Mouse (Mus musculus) brown adipose tissue, adult 24 weeks (tissue): ENCODE results near the gene Myl6. TPM values are rescaled to one million over a fixed set of nuclear protein-coding genes. Genes with fewer than 3 reads are reported as not detected.
"Not testable (repeated sequence)": the region's sequence is repeated elsewhere in the genome, so short reads cannot be mapped to it uniquely, and the experiment has no call there.

Source experiments
- H3K27ac ChIP-seq: fragments of 200-500 bp; replicated peaks from 2 replicates; pipeline ENCODE4 v1.5.1; 2012; ENCODE audit warnings: low read depth, mild to moderate bottlenecking, low read length
- H3K4me1 ChIP-seq: fragments of 200-500 bp; 2 replicates; pipeline ENCODE4 v1.6.1; 2012; ENCODE audit warnings: low read length, mixed read lengths; ENCODE audit not compliant: control insufficient read depth, insufficient read depth, insufficient read length
- H3K4me3 ChIP-seq: fragments of 200-500 bp; 2 replicates; pipeline ENCODE4 v1.5.1; 2012; ENCODE audit warnings: low read depth, mild to moderate bottlenecking, low read length, moderate library complexity; ENCODE audit not compliant: insufficient read depth
- polyA plus RNA-seq: library from polyadenylated mRNA; stranded (reverse); fragments of >200 nt; gene quantifications from 2 replicates; pipeline ENCODE4 v1.2.4, GENCODE M21; 2012; ENCODE audit not compliant: missing spikeins, insufficient read depth, insufficient read length

Myl6 gene
- polyA plus RNA-seq, 1 experiment, result 1,414 TPM

GRCm38 (mm10) chr10:128518833-128519232, 24.9 kb upstream of the Myl6 start:
- H3K4me3 ChIP-seq, result no peak overlapping the region
- no peak overlapping the region for H3K27ac ChIP-seq
- no peaks in the 10 kb centered on the region for H3K4me1 ChIP-seq

GRCm38 (mm10) chr10:128516677-128517076, 22.7 kb upstream of the Myl6 start:
- no peak overlapping the region for H3K4me3 ChIP-seq
- no peak overlapping the region for H3K27ac ChIP-seq

GRCm38 (mm10) chr10:128516029-128516428, 22.1 kb upstream of the Myl6 start:
- no peaks in the 10 kb centered on the region for H3K4me1 ChIP-seq
- H3K4me3 ChIP-seq, result no peak overlapping the region
- no peak overlapping the region for H3K27ac ChIP-seq

More at GRCm38 (mm10) chr10:128516677-128517076, 22.7 kb upstream of the Myl6 start:
- H3K4me1 ChIP-seq, result no peaks in the 10 kb centered on the region

- Histone ChIP-seq H3K4me1 (no peaks in the 10 kb centered on the region), H3K27ac (no peak overlapping the region), H3K4me3 (no peak overlapping the region)
Observed at GRCm38 (mm10) chr10:128515044-128515443, 21.1 kb upstream of the Myl6 start.

- Histone ChIP-seq H3K4me1 (no peaks in the 10 kb centered on the region), H3K27ac (no peak overlapping the region)
Observed at GRCm38 (mm10) chr10:128511761-128512160, 17.8 kb upstream of the Myl6 start.

GRCm38 (mm10) chr10:128511189-128511588, 17.2 kb upstream of the Myl6 start:
- Histone ChIP-seq H3K27ac (no peak overlapping the region), H3K4me1 (no peaks in the 10 kb centered on the region), H3K4me3 (no peak overlapping the region)

More at GRCm38 (mm10) chr10:128511761-128512160, 17.8 kb upstream of the Myl6 start:
- H3K4me3 ChIP-seq, result no peak overlapping the region

- no peak overlapping the region for H3K4me3 ChIP-seq
- peak overlapping the region; percentile 48; the same call in 1 of the 2 replicates for H3K27ac ChIP-seq
- no peaks in the 10 kb centered on the region for H3K4me1 ChIP-seq
Observed at GRCm38 (mm10) chr10:128510301-128510700, 16.4 kb upstream of the Myl6 start.

- Histone ChIP-seq H3K4me1 (no peaks in the 10 kb centered on the region), H3K4me3 (no peak overlapping the region), H3K27ac (peak overlapping the region; percentile 48; the same call in 1 of the 2 replicates)
Observed at GRCm38 (mm10) chr10:128509831-128510230, 15.9 kb upstream of the Myl6 start.

- peaks cover 4% of the 10 kb centered on the region for H3K4me1 ChIP-seq
- no peak overlapping the region for H3K4me3 ChIP-seq
- peak overlapping the region; percentile 48 for H3K27ac ChIP-seq
Observed at GRCm38 (mm10) chr10:128509203-128509602, 15.3 kb upstream of the Myl6 start.

GRCm38 (mm10) chr10:128508260-128508659, 14.3 kb upstream of the Myl6 start:
- H3K27ac ChIP-seq, result peak overlapping the region; percentile 45
- H3K4me3 ChIP-seq, result no peak overlapping the region

GRCm38 (mm10) chr10:128505974-128506373, 12.0 kb upstream of the Myl6 start:
- H3K4me1 ChIP-seq, result peaks cover 9% of the 10 kb centered on the region
- 0 out of 2 replicates have a peak overlapping the region, but pooled peaks have one; percentile 7 for H3K27ac ChIP-seq
- no peak overlapping the region for H3K4me3 ChIP-seq

More at GRCm38 (mm10) chr10:128508260-128508659, 14.3 kb upstream of the Myl6 start:
- H3K4me1 ChIP-seq, result peaks cover 7% of the 10 kb centered on the region

GRCm38 (mm10) chr10:128505371-128505667, 11.4 kb upstream of the Myl6 start:
- not testable (repeated sequence) for H3K4me1 ChIP-seq, H3K4me3 ChIP-seq, H3K27ac ChIP-seq

- peak overlapping the region; percentile 97 for H3K27ac ChIP-seq
- peaks cover 9% of the 10 kb centered on the region for H3K4me1 ChIP-seq
- peak overlapping the region; percentile 31 for H3K4me3 ChIP-seq
Observed at GRCm38 (mm10) chr10:128504641-128505370, 10.9 kb upstream of the Myl6 start.

GRCm38 (mm10) chr10:128504012-128504411, 10.1 kb upstream of the Myl6 start:
- peaks cover 9% of the 10 kb centered on the region for H3K4me1 ChIP-seq
- H3K27ac ChIP-seq, result peak overlapping the region; percentile 97
- peak overlapping the region; percentile 31 for H3K4me3 ChIP-seq

GRCm38 (mm10) chr10:128503532-128503931, 9.6 kb upstream of the Myl6 start:
- H3K27ac ChIP-seq, result peak overlapping the region; percentile 91
- H3K4me1 ChIP-seq, result peaks cover 9% of the 10 kb centered on the region
- peak overlapping the region; percentile 45 for H3K4me3 ChIP-seq

GRCm38 (mm10) chr10:128502341-128502740, 8.4 kb upstream of the Myl6 start:
- Histone ChIP-seq H3K4me3 (peak overlapping the region; percentile 19; the same call in 1 of the 2 replicates), H3K4me1 (peaks cover 9% of the 10 kb centered on the region), H3K27ac (peak overlapping the region; percentile 82)
